Mouse (Mus musculus) cerebellum, adult 18-20 months (tissue): Measurements from ENCODE around the gene Rsph3b.
"Not testable (repeated sequence)": the region's sequence is repeated elsewhere in the genome, so short reads cannot be mapped to it uniquely, and the experiment has no call there.

ENCODE experiments used
- DNase-seq, 2 experiments: peaks; one replicate each; pipeline ENCODE4 v3.0.0; 2021

Gene Rsph3b

DNA sequence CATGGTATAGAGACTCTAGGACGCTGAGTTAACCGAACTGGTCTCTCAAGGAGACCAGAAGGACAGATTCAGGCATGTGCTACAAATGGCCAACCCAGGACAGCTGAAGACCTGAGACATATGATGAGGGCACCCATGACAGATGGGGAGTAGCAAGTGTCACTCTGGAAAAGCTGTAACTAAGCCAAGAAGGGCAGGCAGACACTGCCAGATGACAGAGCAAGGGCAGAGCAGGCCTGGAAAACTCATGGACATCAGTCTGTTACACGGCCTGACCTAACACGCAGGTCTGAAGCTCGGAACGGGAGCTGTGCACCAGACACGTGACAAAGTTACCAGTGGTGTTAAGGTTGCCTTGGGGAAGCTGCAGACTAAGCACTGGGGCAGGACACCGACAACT is 10.4 kb upstream of the Rsph3b start:
- DNase-seq = peak; percentile 10 to 11

DNA sequence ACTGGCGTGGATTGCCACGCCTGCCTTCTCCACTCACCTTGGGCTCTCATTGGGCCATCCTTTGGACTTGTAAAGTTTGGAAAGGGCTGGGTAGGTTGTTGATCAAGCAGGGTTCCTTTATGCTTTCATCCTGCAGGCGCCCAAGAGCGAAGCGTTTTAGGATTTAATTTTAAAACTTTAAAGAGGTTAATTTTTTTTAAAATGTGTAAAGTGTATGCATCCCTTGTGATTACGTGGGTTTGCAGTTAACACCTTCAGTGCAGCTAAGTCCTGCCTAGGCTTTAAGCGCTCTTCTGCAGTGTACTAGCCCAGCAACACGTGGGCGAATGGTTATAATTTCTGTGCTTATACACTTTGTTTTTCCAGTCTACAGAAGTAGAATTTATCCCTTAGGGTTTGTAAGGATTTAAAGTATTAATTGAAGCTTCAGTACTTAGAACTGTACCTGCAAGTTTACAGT is 317 bp upstream of the Rsph3b start:
- DNase-seq = not testable (repeated sequence)

DNA sequence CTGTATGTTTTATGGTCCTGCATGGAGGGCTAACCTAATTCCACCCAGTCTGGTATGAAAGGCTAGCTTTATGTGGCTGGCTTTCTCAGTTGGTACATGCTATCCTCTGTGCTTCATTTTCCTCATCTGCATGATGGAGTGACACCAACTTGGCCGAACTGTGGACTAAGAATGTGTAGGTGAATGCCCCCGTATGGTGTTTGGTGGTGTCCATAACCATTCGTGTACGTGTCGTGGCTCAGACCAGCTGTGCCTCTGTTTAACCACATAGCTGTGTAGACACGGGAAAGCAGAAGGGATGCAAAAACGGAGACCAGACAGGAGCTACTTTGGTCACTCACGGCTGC is 872 bp downstream of the Rsph3b start:
- not testable (repeated sequence) for DNase-seq

DNA sequence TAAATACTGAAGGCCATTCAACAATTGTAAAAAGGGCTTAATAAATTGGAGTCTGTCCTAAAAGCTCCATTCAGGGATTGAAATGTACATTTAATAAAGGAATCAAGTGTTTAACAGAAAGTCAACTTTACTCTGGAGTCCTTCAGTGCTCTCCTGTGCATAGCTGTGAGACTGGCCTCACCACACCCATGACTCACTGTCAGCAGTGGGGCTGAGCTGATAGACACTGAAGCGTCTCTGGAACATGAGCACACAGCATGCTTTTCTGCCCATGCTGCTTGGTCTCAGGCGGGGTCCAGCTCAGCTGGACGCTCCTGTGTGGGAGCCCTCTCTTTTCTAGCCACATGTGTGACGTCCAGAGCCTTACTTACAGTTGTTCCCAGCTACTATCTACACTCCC is 5.9 kb downstream of the Rsph3b start:
- DNase-seq = not testable (repeated sequence)

DNA sequence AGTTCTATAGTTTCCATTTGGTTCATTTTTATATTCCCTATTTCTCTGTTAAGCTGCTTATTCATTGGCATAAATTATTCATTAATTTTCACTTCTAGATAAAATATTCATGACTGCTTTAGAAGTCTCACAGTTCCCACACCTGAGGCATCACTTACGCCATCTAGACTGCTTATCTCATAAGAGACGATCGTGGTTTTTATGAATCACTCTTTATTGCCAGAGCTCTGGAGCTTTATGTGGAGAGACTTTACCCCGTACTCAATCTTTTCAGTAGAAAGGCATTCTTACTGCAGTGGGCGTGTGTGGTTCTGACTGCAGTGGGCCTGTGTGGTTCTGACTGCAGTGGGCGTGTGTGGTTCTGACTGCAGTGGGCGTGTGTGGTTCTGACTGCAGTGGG is 16.9 kb downstream of the Rsph3b start:
- DNase-seq = not testable (repeated sequence)

DNA sequence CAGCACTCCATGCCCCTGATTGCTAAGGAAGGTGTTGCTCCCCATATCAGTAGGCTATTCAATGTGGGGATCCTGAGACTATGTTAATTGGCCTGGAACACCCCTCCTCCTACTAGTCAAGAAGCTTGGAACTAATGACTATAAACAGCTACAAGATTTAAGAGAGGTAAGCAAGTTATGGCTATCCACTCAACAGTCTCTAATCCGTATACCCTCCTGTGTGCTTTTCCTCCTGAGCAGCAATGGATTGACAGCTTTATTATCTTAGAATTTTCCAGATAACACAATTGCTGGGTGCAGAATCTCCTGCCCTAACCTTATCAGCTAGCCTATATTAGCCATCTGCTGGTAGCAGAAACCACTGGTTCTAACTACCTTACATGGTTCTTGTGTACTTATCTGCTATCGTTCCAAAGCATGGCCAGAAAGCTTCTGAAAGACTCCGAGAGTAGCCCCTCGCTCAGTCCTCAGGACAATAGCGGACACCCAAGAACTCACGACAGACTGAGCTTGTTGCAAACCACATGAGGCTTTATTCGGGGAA is 28.1 kb downstream of the Rsph3b start:
- DNase-seq = not testable (repeated sequence)

DNA sequence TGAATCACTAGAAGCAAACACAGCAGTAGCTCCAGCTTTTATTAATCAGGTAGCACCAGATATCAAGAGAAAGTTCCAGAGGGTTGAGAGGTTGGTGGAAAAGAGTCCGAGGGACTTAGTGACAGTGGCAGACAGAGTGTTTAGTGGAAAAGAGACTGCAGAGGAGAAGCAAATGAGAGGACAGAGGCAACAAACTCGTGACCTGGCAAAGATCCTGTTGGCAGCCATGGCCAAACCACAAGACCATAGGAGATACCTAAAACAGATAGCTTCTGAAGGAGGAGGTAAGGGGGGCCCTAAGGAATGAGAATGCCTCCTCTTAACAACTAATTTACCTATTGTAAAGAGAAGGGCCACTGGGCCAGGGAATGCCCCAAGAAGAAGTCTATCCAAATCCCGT is 29.1 kb downstream of the Rsph3b start:
- not testable (repeated sequence) for DNase-seq

DNA sequence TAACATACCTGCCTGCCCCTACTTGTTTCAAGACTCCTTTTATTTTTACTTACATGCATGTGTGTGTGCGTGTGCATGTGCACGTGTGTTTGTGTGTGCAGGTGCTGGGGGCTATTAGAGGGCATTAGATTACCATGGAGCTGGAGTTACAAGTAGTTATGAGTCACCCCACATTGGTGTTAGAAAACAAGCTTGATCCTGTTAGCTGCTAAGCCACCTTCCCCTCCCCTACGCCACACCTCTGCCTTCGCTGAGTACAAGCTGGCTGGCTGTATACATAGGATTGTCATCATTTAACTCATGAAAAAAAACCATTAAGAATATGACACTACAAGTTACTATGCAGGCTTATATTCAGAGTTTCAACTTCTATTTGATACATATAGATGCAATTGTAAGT is 33.2 kb downstream of the Rsph3b start:
- not testable (repeated sequence) for DNase-seq

DNA sequence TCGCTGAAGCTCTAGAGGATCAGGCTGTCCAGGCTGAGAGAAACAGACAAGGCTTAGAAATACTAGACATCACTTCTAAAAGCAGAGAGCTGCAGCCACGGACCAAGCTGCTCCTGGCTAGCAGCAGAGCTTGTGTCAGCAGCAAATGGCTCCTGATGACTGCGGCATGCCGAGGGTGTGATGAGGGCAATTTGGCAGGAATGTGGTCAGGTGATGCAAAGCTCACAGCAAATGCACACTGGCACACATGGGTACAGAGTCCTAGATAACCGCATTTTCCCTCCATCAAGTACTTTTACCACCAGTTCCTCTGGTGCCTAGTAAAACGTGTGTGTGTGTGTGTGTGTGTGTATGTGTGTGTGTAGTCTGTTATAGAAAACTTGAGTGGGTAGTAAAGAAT is 34.4 kb downstream of the Rsph3b start:
- not testable (repeated sequence) for DNase-seq

DNA sequence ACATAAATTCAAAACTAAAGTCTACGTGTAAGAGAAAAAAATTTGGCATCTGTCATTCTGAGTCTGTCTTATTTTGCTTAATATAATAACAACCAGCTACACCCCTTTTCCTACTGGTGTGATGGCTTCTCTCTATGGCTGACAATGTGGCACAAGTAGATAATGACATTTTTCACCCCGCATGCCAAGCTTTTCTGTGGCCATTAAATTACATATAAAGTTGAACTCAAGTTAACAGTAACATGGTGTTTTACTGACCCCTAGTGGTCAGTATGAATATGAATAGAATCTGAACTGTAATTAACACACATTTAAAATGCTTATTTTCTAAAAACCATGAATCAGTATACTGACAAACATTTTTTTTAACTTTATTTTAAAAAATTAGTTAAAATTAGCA is 48.1 kb downstream of the Rsph3b start:
- not testable (repeated sequence) for DNase-seq

DNA sequence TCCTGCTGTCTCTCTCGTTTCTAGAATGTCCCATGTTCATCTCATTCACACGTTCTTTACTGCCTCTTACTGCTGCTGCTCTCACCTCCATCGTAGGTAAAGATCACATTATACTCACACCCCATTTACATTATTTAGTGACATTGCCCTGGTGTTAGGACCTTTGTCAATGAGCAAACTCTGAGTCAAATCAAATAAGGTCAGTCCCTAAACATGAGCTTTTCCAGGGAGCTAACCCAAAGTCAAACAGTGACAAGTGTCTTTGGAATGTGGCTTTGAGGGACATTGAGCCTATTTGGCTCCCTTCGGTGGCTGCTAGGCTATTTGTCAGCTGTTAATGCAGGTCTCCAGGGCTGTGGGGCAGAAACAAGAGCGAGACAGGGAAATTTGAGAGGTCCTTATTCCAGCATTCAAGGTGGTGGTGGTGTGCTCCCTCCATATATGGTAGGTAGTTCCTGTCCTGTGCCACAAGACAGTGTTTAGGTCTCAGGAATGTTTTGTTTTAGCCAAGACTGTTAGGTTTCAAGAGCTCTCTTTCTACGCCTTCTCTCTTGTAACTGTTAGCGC is 50.4 kb downstream of the Rsph3b start:
- not testable (repeated sequence) for DNase-seq

DNA sequence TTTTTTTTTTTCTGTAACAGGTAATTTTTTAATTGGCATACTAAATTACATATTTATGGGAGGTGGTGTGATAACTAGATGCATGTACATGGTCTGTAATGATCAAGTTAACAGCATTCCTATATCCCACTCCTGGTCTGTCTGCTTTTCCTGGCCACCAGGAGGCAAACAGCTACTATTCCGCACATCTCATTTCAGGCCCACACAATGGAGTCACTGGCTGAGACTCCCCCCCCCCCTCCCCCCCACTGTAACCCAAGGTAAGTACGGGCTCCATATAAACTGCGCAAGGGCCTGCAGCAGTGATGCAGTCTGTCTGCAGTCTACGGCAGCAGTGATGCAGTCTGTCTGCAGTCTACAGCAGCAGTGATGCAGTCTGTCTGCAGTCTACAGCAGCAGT is 51.7 kb downstream of the Rsph3b start:
- DNase-seq = no peak

DNA sequence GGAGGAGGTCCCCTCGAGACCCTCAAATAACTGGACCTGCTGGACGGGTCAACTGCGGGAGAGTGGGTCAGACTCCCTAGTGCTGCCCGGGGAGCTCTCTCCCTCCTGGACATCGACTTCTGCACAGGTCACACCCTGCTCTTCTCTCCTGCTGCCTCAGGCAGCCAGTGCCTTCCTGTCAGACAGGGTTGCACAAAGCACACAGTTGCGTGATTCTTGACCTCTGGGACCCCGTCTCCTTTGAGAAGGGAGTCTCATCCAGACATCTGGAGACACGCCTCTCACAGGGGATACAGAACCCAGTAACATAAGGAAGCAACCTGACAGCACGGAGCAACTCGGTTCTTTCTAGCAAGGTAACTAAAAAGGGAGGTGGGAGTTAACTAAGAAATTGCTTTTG is 55.1 kb downstream of the Rsph3b start:
- no peak for DNase-seq

DNA sequence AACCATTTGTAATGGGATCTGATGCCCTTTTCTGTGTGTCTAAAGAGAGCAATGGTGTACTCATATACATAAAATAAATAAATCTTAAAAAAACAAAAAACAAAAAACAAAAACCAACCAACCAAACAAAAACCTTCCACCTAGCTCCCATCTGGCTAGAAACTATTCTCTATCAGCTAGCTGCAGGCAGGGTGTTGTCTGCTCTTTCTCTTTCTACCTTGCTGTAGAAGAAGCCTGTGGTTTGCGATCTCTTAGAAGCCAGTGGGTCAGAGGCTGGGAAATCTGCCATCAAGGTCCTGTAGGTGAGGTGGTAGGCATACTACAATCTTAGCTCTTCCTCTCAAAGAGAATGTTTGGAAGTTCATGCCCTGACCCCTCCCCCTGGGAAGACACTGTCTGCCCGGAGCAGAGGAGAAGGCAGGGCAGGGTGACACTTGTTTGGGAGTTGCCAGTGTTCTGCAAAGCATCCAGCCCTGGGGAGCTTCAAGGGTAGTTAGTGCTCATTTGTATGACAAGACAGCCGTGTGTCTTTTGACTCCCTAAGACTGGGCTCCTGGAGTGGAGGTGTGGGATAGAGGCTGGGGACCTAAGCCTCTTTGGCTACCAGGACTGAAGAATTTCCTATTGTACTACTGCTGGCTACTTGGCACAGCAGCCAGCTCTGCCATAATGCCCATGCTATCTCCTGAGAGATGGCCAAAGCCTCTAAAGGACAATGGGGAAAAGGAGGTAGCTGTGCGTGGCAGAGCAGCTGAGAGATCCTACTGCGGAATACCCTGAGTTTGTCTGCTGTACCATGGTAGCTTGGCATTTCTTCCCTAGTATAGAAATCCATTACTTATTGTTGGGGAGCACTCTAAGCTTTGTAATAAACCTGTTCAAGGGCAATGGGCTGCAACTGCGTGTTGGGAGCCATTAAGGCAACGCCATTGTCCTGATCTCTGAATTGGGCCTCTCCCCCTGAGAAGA is 56.2 kb downstream of the Rsph3b start:
- DNase-seq = no peak

DNA sequence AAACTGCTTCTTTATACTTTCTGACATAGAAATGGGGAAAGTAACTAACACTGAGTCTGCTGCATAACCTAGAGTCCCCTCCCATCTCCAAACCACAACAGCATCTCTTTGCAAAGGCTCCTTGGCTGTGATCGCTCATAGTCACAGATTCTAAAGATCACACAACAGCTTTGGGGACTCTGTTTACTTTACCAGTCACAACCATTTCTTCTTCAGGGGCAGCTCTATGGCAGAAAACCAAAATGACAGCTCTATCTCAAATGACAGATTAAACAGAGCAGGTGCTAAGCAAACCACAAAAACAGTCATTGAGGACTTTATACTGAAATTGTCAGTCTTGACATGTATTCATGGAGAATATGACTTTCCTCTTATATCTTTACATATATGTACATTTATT is 62.0 kb downstream of the Rsph3b start:
- no peak for DNase-seq

DNA sequence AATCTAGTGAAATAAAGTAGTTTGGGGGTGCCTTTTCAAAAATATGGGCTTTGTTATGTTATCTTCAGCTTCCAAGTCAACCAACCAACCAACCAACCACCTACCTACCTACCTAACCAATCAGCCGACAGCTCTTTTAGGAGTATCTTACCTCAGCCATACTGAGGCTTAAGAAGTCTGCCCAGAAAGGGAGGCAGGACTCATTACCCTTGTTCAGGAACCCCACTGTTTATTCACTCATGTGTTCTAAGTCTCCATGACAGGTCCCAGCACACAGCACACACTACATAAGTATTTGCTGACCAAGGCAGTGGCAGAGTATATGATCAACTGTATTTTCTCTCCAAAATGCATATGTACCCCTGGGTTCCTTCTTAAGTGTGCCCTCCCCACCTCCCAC is 64.0 kb downstream of the Rsph3b start:
- DNase-seq = no peak

DNA sequence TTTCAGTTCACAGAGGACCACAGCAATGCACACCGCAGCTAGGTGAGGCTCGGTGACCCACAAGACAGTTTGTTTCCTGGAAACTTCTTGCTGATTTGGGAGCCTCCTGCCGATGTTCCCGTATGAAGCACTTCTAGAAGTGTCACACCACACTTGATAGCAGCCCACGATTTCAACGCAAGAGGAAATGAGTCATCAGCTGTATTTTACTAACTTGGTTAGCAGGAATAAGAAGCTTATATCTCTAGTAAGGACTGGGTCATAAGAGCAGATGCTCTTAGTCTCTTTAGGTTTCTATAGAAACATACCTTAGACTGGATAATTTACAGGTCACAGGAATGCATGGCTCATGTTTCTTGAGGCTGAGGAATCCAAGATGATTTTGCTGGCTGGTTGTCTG is 67.2 kb downstream of the Rsph3b start:
- DNase-seq = no peak

DNA sequence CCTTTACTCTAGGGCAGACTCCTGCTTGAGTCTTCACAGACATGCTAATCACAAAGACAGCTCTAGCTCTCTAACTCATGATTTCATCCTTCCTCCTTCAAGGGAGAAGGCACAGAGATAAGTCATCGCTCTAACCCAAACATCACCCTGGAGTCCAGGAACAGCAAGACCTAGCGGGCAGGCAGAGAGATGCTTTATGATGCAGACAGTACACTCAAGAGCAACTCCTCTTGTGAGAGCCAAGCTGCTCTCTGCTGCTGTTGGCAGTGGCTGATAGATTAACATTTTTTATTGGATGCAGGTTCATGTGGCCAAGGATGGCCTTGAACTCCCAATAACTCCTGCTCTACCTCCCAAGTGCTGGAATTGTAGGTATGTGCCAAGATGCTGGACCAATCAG is 77.1 kb downstream of the Rsph3b start:
- DNase-seq = no peak

DNA sequence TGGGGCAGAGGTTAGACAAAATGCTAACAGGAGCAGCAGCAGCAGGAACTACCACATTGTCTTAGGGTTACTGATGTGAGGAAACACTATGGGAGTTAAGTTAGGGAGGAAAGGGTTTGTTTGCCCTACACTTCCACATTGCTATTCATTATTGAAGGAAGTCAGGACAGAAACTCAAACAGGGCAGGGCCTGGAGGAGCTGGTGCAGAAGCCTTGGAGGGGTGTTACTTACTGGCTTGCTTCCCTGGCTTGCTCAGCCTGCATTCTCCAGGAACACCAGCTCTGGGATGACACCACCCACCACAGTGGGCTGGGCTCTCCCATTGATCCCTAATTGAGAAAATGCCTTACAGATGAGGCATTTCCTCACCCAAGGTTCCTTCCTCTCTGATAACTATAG is 79.7 kb downstream of the Rsph3b start:
- DNase-seq = no peak

DNA sequence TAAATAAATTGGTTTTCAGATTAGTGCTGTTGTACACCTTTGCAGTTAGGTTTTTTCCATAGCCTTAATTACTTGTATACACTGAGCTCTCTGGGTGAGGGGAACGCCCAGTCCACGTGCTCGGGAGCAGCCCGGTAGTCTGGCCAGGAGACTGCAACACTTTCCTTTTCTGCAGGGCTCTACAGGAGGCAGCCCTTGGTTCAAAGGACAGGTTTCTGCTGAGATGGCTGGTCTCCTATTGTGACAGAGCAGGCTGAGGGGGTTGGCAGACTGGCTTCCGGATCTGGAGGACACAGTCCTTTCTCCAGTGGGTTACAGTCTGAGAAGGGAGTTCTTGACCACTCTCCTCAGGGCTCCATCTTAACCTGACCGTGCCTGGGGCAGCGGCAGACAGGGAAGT is 80.7 kb downstream of the Rsph3b start:
- no peak for DNase-seq

DNA sequence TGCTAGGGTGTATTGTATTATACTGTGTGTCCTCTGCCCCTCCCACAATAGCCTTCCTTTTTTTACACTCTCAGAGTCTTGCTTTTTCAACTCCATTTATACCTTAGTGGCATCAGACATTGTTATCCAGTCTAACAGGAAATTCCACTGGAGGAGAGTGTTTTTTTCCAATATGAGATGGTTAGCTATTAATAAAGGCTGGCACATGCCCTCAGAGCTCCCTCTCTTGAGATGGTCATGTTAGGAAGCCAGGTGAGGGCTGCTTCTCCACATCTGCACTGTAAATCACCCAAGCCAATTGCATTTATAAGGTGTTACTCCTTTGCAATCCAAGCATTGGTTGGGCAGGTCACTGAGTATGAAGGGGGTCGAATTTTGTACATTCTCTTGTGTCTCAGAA is 81.9 kb downstream of the Rsph3b start:
- no peak for DNase-seq

DNA sequence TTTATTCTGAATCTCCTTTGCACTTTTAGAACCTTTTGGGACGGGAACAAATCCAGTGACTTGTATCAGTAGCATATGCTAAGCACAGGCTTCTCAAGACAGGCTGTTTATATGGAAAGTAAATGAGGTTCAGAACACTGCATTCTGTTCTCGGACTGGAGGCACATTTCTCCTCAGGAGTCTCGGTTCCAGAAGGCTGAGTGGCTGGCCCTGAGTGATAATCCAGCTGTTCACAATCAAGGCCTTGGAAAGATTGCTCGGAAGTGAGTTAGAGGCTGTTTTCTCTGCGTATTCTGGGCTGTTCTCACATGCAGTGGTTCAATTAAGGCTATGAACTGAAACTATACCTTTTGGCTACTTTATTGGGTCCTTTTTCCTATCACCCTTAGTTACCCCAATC is 82.9 kb downstream of the Rsph3b start:
- DNase-seq = no peak

DNA sequence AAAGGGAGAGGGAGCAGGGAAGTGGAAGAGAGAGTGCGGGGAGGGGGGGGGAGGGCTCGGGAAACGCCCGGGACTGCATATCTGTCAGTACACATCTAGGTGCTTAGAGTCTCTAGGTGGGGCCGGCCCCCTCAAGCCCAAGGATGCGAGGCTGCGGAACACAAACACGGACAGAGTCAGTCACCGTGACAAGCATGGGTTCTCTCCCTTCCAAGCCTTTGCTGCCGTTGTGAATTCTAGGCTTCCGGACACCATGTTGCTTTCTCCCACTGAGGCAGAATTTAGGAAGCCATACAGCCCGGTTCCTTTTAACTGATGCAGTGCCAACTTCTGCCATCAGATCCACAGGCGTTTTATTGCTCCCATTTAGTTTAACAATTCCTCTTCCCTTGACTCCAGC is 83.6 kb downstream of the Rsph3b start:
- DNase-seq = no peak

DNA sequence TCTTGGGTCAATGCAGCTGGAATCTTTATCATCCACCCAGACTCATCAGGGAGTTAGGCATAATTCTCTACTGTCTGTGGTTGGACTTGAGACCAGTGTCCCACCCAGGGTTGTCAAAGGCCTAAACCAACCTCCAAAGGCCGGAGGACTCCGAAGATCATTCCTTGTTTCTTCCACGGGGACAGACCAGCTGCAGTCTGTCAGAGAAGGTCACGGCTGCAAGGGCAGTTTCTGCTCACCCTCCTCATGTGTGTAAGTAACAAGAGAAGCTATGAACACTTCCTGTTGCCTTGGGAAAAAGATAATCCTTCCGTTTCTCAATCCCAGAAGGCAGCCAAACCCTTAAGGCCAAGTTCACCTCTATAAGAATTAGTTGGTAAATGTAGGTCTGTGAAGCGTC is 85.0 kb downstream of the Rsph3b start:
- DNase-seq = no peak
